Mouse (Mus musculus) liver, adult 2 months (tissue): ENCODE data around the gene Selplg.

Experiments used
- CTCF ChIP-seq: fragments of 200-500 bp; IDR thresholded peaks from 2 replicates; pipeline ENCODE4 v1.5.1; 2011; ENCODE audit warnings: low read depth, low read length, control low read depth
- POLR2A ChIP-seq: fragments of 200-500 bp; IDR thresholded peaks from 2 replicates; pipeline ENCODE4 v1.6.1; 2011; ENCODE audit warnings: low read length, control low read depth; ENCODE audit not compliant: insufficient read depth; ENCODE audit errors: extremely low read depth

DNA sequence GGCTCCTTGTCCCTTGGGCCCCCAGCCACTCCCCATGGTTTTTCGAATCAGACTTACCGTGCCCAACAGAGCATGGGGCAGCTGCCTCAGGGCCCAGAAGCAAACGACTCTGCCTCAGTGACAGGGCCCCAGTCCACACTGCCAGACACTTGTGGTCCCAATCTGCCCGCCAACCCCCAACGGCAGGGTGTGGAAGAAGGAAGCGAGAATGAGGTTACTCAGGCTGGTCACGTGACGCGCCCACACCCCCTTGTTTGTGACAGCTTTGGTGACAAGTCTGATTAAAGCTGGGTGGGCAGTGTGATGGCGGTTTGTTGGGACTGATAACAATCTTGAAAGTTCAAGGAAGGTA is 2.2 kb downstream of the Selplg start:
- TF ChIP-seq CTCF (no peak), POLR2A (no peak)
